Comparison of ENCODE assay signal across 22 mouse cellular contexts in genomic region chr2:83303515-83303914, GRCm38 (mm10).
A peak's percentile ranks its signal among the peaks of the same experiment; 100 is the strongest.
DNase-seq lines count a peak whose midpoint lies in the region; ATAC-seq and TF ChIP-seq lines count a peak whose summit lies in the region.
"Had no signal": no experiment of that assay in that cellular context is flagged by ENCODE, and none has a peak within 500 bp of the region (broad histone marks: within the 10 kb centered on the region; RNA-seq: fewer than 3 reads in every experiment).

No protein-coding gene starts in this region.

- ATAC-seq in hindbrain, postnatal 0 days = peak; percentile 59; the same call in 1 of the 2 replicates
- ATAC-seq in midbrain, embryonic 16.5 days = peak; percentile 42; the same call in 1 of the 2 replicates
- ATAC-seq in midbrain, embryonic 11.5 days (ENCODE audit: low FRiP score) = no peak
- ATAC-seq: CD4-positive, CD25-positive, alpha-beta regulatory T cell, adult 4 months; intestine, embryonic 16.5 days had no signal

- H3K27me3 ChIP-seq in hindbrain, postnatal 0 days (ENCODE audit: insufficient read depth, low read length) = no peaks in the 10 kb centered on the region
- no peaks in the 10 kb centered on the region for H3K27me3 ChIP-seq in hindbrain, embryonic 10.5 days (ENCODE audit: insufficient read depth, poor library complexity, severe bottlenecking)
- H3K27me3 ChIP-seq in midbrain, embryonic 16.5 days (ENCODE audit: control insufficient read depth, insufficient read depth, low read depth, low read length) = no peaks in the 10 kb centered on the region
- H3K27me3 ChIP-seq in midbrain, embryonic 11.5 days (ENCODE audit: control insufficient read depth, insufficient read depth, low read length) = no peaks in the 10 kb centered on the region
- H3K27me3 ChIP-seq: embryonic facial prominence, embryonic 13.5 days; forebrain, embryonic 12.5 days; heart, embryonic 13.5 days; hindbrain, embryonic 12.5 days had no signal

- no peak overlapping the region for H3K4me2 ChIP-seq in hindbrain, postnatal 0 days (ENCODE audit: low read depth, low read length)
- H3K4me2 ChIP-seq in midbrain, embryonic 16.5 days (ENCODE audit: low read length) = no peak overlapping the region
- H3K4me2 ChIP-seq in midbrain, embryonic 11.5 days = no peak overlapping the region
- H3K4me2 ChIP-seq: embryonic facial prominence, embryonic 13.5 days; forebrain, embryonic 12.5 days; heart, embryonic 13.5 days; hindbrain, embryonic 12.5 days had no signal

- H3K9ac ChIP-seq in hindbrain, postnatal 0 days (replicated peaks; ENCODE audit: low read length) = no peak overlapping the region
- no peak overlapping the region for H3K9ac ChIP-seq in midbrain, embryonic 16.5 days (ENCODE audit: low read depth, low read length)
- H3K9ac ChIP-seq in midbrain, embryonic 11.5 days (ENCODE audit: low read length) = no peak overlapping the region
- H3K9ac ChIP-seq: embryonic facial prominence, embryonic 13.5 days; forebrain, embryonic 12.5 days; heart, embryonic 13.5 days; hindbrain, embryonic 12.5 days had no signal

- H3K9me3 ChIP-seq in hindbrain, postnatal 0 days (ENCODE audit: low read length) = no peaks in the 10 kb centered on the region
- no peaks in the 10 kb centered on the region for H3K9me3 ChIP-seq in hindbrain, embryonic 10.5 days
- no peaks in the 10 kb centered on the region for H3K9me3 ChIP-seq in midbrain, embryonic 16.5 days (replicated peaks; ENCODE audit: control insufficient read depth, low read length, poor library complexity, severe bottlenecking)
- H3K9me3 ChIP-seq in midbrain, embryonic 11.5 days (ENCODE audit: control insufficient read depth, low read length) = no peaks in the 10 kb centered on the region
- H3K9me3 ChIP-seq: embryonic facial prominence, embryonic 13.5 days; forebrain, embryonic 12.5 days; heart, embryonic 13.5 days; hindbrain, embryonic 12.5 days had no signal

- H3K36me3 ChIP-seq in hindbrain, postnatal 0 days (ENCODE audit: insufficient read depth, low read length) = no peaks in the 10 kb centered on the region
- no peaks in the 10 kb centered on the region for H3K36me3 ChIP-seq in hindbrain, embryonic 10.5 days
- H3K36me3 ChIP-seq in midbrain, embryonic 16.5 days (ENCODE audit: control insufficient read depth, insufficient read depth, low read length) = no peaks in the 10 kb centered on the region
- no peaks in the 10 kb centered on the region for H3K36me3 ChIP-seq in midbrain, embryonic 11.5 days (ENCODE audit: control insufficient read depth, insufficient read depth, low read length)
- H3K36me3 ChIP-seq: embryonic facial prominence, embryonic 13.5 days; forebrain, embryonic 12.5 days; G1E; heart, embryonic 13.5 days; hindbrain, embryonic 12.5 days had no signal

- no peak for TF ChIP-seq CTCF in hindbrain, postnatal 0 days (IDR thresholded peaks at IDR 0.05; ENCODE audit: low read depth)

- DNase-seq in cerebellum, postnatal 10 days = peak; percentile 78 to 80
- no peak for DNase-seq in cerebellum, adult 9-11 months
- DNase-seq in hindbrain, postnatal 0 days (ENCODE audit: low spot score) = peak; percentile 57
- no peak for DNase-seq in hindbrain, embryonic 10.5 days (ENCODE audit: low spot score)
- DNase-seq in midbrain, embryonic 11.5 days (ENCODE audit: low spot score, missing footprints) = no peak
- no peak for DNase-seq in spleen, adult 12 weeks (ENCODE audit: low spot score)
- DNase-seq: adrenal gland, postnatal 14 days; B cell, adult 2 months; cerebellum, adult 18-20 months; cerebellum, postnatal 36 days; gastrocnemius, adult 2 months; gastrocnemius, postnatal 36 days; heart, adult 11 months; heart, postnatal 36 days had no signal

- no peaks in the 10 kb centered on the region for H3K4me1 ChIP-seq in hindbrain, postnatal 0 days (ENCODE audit: insufficient read depth, low read length)
- H3K4me1 ChIP-seq in hindbrain, embryonic 10.5 days (replicated peaks) = no peaks in the 10 kb centered on the region
- no peaks in the 10 kb centered on the region for H3K4me1 ChIP-seq in midbrain, embryonic 16.5 days (ENCODE audit: control insufficient read depth, insufficient read depth, low read length)
- no peaks in the 10 kb centered on the region for H3K4me1 ChIP-seq in midbrain, embryonic 11.5 days (ENCODE audit: control insufficient read depth, insufficient read depth, low read length)
- H3K4me1 ChIP-seq: embryonic facial prominence, embryonic 13.5 days; forebrain, embryonic 12.5 days; heart, embryonic 13.5 days; hindbrain, embryonic 12.5 days had no signal

- H3K4me3 ChIP-seq in hindbrain, postnatal 0 days (ENCODE audit: low read length) = no peak overlapping the region
- no peak overlapping the region for H3K4me3 ChIP-seq in hindbrain, embryonic 10.5 days
- H3K4me3 ChIP-seq in midbrain, embryonic 16.5 days (ENCODE audit: low read depth, low read length) = no peak overlapping the region
- no peak overlapping the region for H3K4me3 ChIP-seq in midbrain, embryonic 11.5 days (ENCODE audit: low read depth, low read length)
- H3K4me3 ChIP-seq: embryonic facial prominence, embryonic 13.5 days; forebrain, embryonic 12.5 days; gastrocnemius, adult 2 months; heart, embryonic 13.5 days; hindbrain, embryonic 12.5 days had no signal

- no peak overlapping the region for H3K27ac ChIP-seq in hindbrain, postnatal 0 days
- no peak overlapping the region for H3K27ac ChIP-seq in hindbrain, embryonic 10.5 days
- no peak overlapping the region for H3K27ac ChIP-seq in midbrain, embryonic 16.5 days (ENCODE audit: low read length)
- H3K27ac ChIP-seq in midbrain, embryonic 11.5 days (ENCODE audit: low read depth, low read length) = no peak overlapping the region
- H3K27ac ChIP-seq: embryonic facial prominence, embryonic 13.5 days; forebrain, embryonic 12.5 days; gastrocnemius, adult 2 months; heart, embryonic 13.5 days; hindbrain, embryonic 12.5 days had no signal

- WGBS in hindbrain, postnatal 0 days = 48% methylated on average over 8 of the region's 8 CpGs
- WGBS in hindbrain, embryonic 10.5 days = 72% methylated on average over 8 of the region's 8 CpGs
- WGBS in midbrain, embryonic 16.5 days = 50% methylated on average over 8 of the region's 8 CpGs
- 73% methylated on average over 8 of the region's 8 CpGs for whole genome bisulfite sequencing in midbrain, embryonic 11.5 days

Comparison
In these comparisons a context has a peak if more than half of its experiments do, and no peak if none do; other contexts are left out.
1. DNase-seq: peak in cerebellum, postnatal 10 days (2 of 2) and hindbrain, postnatal 0 days (single experiment); none in cerebellum, adult 9-11 months (single experiment), hindbrain, embryonic 10.5 days (single experiment), midbrain, embryonic 11.5 days (single experiment) and spleen, adult 12 weeks (single experiment).